Mouse (Mus musculus) G1E-ER4 (cell line): ENCODE data around the gene Tmem151a. TPM values are rescaled to one million over a fixed set of nuclear protein-coding genes. Genes with fewer than 3 reads are reported as not detected.

Source experiments
- GATA1 ChIP-seq: IDR thresholded peaks from one replicate; pipeline ENCODE4 v1.8.0; 2012; ENCODE audit warnings: low read length, inconsistent platforms
- polyA plus RNA-seq: library from polyadenylated mRNA; stranded (reverse); fragments of >175 nt; gene quantifications from 2 replicates; pipeline ENCODE4 v1.2.3, GENCODE M21; 2012

The Tmem151a gene
- polyA plus RNA-seq, 1 experiment, result not detected

DNA sequence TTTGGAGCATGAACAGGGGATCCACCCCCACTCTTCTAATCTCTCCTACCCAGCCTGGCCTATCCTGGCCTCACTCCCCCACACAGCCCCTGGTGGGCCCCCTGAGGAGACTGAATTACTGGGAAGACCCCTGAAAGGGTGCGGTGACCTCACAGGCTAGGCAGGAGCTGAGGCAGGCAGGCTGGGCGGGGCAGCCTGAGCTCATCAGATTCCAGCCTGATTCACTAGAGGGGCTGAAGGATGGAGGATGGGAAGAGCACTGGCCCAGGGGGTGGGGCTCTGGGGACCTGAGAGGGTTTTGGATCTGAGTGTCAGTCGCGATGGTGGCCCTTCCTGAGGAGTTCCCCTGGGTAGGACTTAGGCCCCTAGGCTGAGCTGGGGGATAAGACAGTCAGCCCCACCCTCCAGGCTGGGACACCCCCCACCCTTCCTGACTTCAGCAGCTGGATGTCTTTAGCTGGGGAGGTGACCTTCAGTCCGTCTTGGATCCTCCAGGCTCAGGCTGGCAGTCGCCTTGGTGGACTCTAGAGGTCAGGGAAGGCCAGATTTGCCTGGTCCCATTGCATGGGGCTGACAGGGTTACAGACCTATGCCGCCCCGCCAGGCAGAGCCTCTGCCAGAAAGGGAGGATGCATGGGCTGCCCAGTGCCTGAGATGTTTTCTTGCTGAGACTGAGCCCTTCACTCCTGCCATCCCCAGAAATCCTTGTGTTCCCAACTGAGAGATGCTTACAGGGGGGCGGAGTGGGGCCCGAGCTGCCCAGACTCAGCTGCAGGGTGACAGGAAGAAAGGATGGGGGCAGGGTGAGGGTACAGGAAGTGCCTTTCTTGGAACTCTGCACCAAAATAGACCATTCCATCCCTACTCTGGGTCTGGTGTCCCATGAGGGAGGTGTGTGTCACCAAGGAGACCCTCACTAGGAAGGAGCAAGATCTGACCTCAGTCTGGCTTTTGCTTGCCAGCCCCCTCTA is 26.2 kb downstream of the Tmem151a start:
- TF ChIP-seq GATA1, result no peak

- TF ChIP-seq GATA1, result no peak
These were observed 27.2 kb downstream of the Tmem151a start for GRCm38 (mm10) chr19:5057876-5058775.

GRCm38 (mm10) chr19:5056251-5056650 is 29.1 kb downstream of the Tmem151a start:
- no peak for TF ChIP-seq GATA1

DNA sequence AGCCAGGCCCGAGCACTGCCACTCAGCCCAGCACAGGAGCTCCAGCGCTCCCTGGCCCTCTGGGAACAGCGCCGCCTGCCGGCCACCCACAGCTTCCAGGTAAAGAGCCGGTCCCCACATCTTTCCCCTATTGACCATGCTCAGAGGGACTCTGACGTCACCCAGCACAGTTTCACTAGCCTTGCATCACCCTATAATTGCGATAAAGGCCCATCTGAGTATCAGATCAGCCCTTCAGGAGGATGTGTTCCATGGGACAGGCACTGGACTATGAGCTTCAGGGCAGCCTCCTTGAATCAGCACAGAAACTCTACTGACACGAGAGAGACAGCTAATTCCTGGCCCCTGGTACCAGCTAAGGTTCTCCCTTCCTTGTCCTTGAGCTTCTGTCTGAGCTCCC is 31.4 kb downstream of the Tmem151a start:
- no peak for TF ChIP-seq GATA1

DNA sequence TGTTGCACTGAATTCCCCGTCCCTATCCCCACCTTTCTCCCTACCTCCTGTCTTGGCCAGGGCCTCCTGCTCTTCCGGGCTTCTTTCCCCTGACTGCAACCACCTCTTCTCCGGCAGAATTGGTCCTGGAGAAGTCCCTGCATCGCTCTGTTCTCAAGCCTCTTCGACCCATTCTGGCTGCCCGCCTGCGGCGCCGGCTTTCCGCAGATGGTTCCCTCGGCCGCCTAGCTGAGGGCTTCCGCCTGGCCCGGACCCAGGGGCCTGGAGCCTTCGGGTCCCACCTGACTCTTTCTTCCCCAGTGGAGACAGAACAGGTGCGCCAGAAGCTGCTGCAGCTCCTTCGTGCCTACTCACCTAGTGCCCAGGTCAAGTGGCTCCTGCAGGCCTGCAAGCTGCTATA is 32.5 kb downstream of the Tmem151a start:
- no peak for TF ChIP-seq GATA1

- TF ChIP-seq GATA1, result no peak
These were observed 33.0 kb downstream of the Tmem151a start for GRCm38 (mm10) chr19:5052166-5052822.

GRCm38 (mm10) chr19:5051515-5051914 is 33.8 kb downstream of the Tmem151a start:
- TF ChIP-seq GATA1, result no peak

DNA sequence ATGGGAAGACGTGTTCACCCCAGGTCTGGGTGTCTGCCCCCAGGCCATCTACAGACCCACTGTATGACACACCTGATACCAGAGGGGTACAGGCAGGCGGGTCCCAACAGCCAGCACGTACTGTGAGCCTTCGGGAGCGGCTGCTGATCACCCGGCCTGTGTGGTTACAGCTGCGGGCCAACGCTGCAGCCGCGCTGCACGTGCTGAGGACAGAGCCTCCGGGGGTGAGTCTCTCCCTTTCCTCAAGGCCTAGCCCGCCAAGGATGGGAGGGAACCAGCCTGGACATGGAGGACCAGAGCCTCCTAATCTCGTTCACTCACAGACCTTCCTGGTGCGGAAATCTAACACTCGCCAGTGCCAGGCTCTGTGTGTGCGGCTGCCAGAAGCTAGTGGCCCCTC is 34.3 kb downstream of the Tmem151a start:
- TF ChIP-seq GATA1, result no peak

DNA sequence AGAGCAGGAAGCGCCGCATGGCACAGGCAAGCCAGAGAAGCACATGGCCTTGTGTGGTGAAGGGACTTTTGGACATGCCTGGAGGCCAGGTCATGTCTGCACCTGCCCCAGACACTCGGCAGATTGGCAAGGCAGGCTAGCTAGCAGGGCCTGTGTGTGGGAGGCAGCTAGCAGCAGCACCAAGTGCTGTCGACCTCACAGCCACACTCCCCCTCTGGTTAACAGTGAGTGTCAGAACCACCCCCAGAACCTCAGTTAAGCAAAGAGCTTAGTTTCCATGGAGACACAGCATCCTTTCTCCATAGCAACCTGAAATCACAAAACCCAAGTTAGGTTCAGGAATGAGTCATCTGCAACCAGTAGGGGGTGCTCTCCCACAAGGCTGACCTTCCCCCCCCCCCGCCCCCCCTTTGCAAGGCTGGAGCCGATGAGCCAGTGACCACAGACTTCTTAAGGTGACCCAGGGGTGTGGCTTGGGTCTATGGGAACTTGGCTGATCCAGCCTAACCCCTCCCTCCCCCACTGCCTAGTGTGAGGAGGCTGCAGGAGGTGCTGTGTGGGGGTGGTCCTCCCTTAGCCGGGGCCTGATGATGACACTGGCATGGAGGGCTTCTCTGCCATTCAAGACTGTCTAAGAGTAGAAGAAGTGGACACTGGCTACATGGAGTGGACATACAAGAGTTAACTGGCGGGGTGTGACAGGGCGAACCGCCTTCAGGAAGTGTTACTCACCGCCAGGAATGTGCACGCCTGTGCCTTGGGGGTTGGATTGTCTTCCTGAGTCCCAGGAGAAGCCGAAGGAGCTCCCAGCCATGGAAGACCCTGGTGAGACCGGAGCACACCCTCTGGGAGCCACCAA is 35.1 kb downstream of the Tmem151a start, which contains the start of gene Rin1:
TSS of gene Rin1 (plus strand) at position 435 of the 859 bp plus-strand sequence.
- no peak for TF ChIP-seq GATA1

DNA sequence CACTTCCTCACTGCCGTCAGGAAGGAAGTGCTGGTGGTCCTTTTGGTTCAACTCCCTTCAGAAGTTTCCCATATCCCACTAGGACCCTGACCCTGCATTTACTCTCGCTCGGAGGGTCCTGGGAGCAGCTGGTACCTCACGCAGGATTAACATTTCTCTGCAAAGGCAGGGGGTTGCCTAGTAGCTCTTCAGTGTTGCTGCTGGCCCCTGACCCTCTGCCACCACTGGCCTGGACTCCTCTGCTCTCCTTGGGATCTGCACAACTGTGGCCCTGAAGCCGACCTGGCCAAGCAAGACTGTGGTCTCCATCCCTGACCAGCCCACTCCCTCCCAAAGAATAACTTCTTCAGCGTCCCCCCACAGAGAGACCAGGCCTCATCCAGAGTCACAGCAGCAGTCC is 36.0 kb downstream of the Tmem151a start:
- no peak for TF ChIP-seq GATA1

- no peak for TF ChIP-seq GATA1
These were observed 36.9 kb downstream of the Tmem151a start for GRCm38 (mm10) chr19:5048138-5049056.

- TF ChIP-seq GATA1, result no peak
These were observed 39.8 kb downstream of the Tmem151a start for GRCm38 (mm10) chr19:5045531-5045930.

GRCm38 (mm10) chr19:5041588-5041987 is 43.7 kb downstream of the Tmem151a start:
- no peak for TF ChIP-seq GATA1
